In genomic region chr7:132464894-132465293, GRCm38 (mm10) we compare ENCODE assay signal across 27 mouse cellular contexts.
DNase-seq lines count a peak whose midpoint lies in the region; ATAC-seq and TF ChIP-seq lines count a peak whose summit lies in the region.
"Had no signal": no experiment of that assay in that cellular context is flagged by ENCODE, and none has a peak within 500 bp of the region (broad histone marks: within the 10 kb centered on the region; RNA-seq: fewer than 3 reads in every experiment).

No protein-coding gene starts in this region.

- no peak overlapping the region for H3K4me2 ChIP-seq in intestine, embryonic 16.5 days (ENCODE audit: low read depth, low read length)
- no peak overlapping the region for H3K4me2 ChIP-seq in intestine, postnatal 0 days (replicated peaks; ENCODE audit: low read depth)
- H3K4me2 ChIP-seq in lung, embryonic 14.5 days = no peak overlapping the region
- no peak overlapping the region for H3K4me2 ChIP-seq in lung, postnatal 0 days (replicated peaks; ENCODE audit: low read depth, low read length)
- H3K4me2 ChIP-seq: embryonic facial prominence, embryonic 13.5 days; embryonic facial prominence, embryonic 15.5 days; forebrain, embryonic 13.5 days; forebrain, embryonic 15.5 days had no signal

- peak; percentile 81 for TF ChIP-seq EP300 in lung, postnatal 0 days (IDR thresholded peaks at IDR 0.05)

- no peak overlapping the region for H3K9ac ChIP-seq in intestine, embryonic 16.5 days (ENCODE audit: low read depth, low read length)
- no peak overlapping the region for H3K9ac ChIP-seq in intestine, postnatal 0 days (ENCODE audit: low read depth, low read length)
- H3K9ac ChIP-seq in lung, embryonic 14.5 days = no peak overlapping the region
- no peak overlapping the region for H3K9ac ChIP-seq in lung, postnatal 0 days (replicated peaks; ENCODE audit: low read depth)
- H3K9ac ChIP-seq: embryonic facial prominence, embryonic 13.5 days; embryonic facial prominence, embryonic 15.5 days; forebrain, embryonic 13.5 days; forebrain, embryonic 15.5 days; forebrain, postnatal 0 days had no signal

- no peak for TF ChIP-seq CTCF in intestine, postnatal 0 days (IDR thresholded peaks at IDR 0.05; ENCODE audit: low read depth)
- TF ChIP-seq CTCF in lung, embryonic 14.5 days (IDR thresholded peaks at IDR 0.05; ENCODE audit: low read depth) = no peak
- TF ChIP-seq CTCF in lung, postnatal 0 days (IDR thresholded peaks at IDR 0.05) = 0 out of 2 replicates have a peak, but pooled peaks have one; percentile 4

- H3K27ac ChIP-seq in intestine, embryonic 16.5 days (ENCODE audit: low read length) = no peak overlapping the region
- no peak overlapping the region for H3K27ac ChIP-seq in intestine, postnatal 0 days (ENCODE audit: low read depth, low read length)
- no peak overlapping the region for H3K27ac ChIP-seq in lung, embryonic 14.5 days (ENCODE audit: low read depth)
- H3K27ac ChIP-seq in lung, postnatal 0 days (ENCODE audit: low read length) = no peak overlapping the region
- H3K27ac ChIP-seq: embryonic facial prominence, embryonic 13.5 days; embryonic facial prominence, embryonic 15.5 days; forebrain, embryonic 10.5 days; forebrain, embryonic 13.5 days; forebrain, embryonic 15.5 days had no signal

- no peaks in the 10 kb centered on the region for H3K4me1 ChIP-seq in intestine, embryonic 16.5 days (ENCODE audit: control insufficient read depth, insufficient read depth, low read length)
- H3K4me1 ChIP-seq in intestine, postnatal 0 days (replicated peaks; ENCODE audit: control insufficient read depth, insufficient read depth, low read length) = no peaks in the 10 kb centered on the region
- H3K4me1 ChIP-seq in lung, embryonic 14.5 days (ENCODE audit: insufficient read depth) = peaks cover 5% of the 10 kb centered on the region; the same call in 1 of the 2 replicates
- no peaks in the 10 kb centered on the region for H3K4me1 ChIP-seq in lung, postnatal 0 days (ENCODE audit: insufficient read depth, low read depth, low read length)
- H3K4me1 ChIP-seq: embryonic facial prominence, embryonic 15.5 days; forebrain, embryonic 10.5 days; forebrain, embryonic 13.5 days; forebrain, embryonic 15.5 days had no signal

- H3K36me3 ChIP-seq in intestine, embryonic 16.5 days (ENCODE audit: control insufficient read depth, insufficient read depth, low read length) = no peaks in the 10 kb centered on the region
- no peaks in the 10 kb centered on the region for H3K36me3 ChIP-seq in intestine, postnatal 0 days (ENCODE audit: control insufficient read depth, insufficient read depth)
- no peaks in the 10 kb centered on the region for H3K36me3 ChIP-seq in lung, embryonic 14.5 days (ENCODE audit: insufficient read depth)
- H3K36me3 ChIP-seq in lung, postnatal 0 days (ENCODE audit: insufficient read depth, low read length) = no peaks in the 10 kb centered on the region
- H3K36me3 ChIP-seq: embryonic facial prominence, embryonic 13.5 days; embryonic facial prominence, embryonic 15.5 days; forebrain, embryonic 10.5 days; forebrain, embryonic 15.5 days had no signal

- H3K27me3 ChIP-seq in intestine, embryonic 16.5 days (replicated peaks; ENCODE audit: control insufficient read depth, insufficient read depth, low read length) = no peaks in the 10 kb centered on the region
- H3K27me3 ChIP-seq in intestine, postnatal 0 days (replicated peaks; ENCODE audit: control insufficient read depth, insufficient read depth, low read length) = no peaks in the 10 kb centered on the region
- H3K27me3 ChIP-seq in lung, embryonic 14.5 days (ENCODE audit: insufficient read depth, low read length) = no peaks in the 10 kb centered on the region
- H3K27me3 ChIP-seq in lung, postnatal 0 days (replicated peaks; ENCODE audit: insufficient read depth, low read length) = no peaks in the 10 kb centered on the region
- H3K27me3 ChIP-seq: embryonic facial prominence, embryonic 15.5 days; forebrain, embryonic 13.5 days; forebrain, embryonic 15.5 days; Patski had no signal

- peak; percentile 58 for DNase-seq in lung, embryonic 14.5 days
- DNase-seq in lung, postnatal 4 days = no peak
- peak; percentile 72 for DNase-seq in lung, postnatal 0 days (ENCODE audit: low spot score)
- no peak for DNase-seq in lung, adult 18-20 months
- peak; percentile 47 for DNase-seq in brain, adult 2 months (ENCODE audit: low read depth, low spot score)
- DNase-seq in kidney, postnatal 10 days = no peak
- DNase-seq: adrenal gland, adult 8-10 months; adrenal gland, postnatal 14 days; adrenal gland, postnatal 36 days; cerebellum, adult 11 months; cerebellum, adult 18-20 months; cerebellum, adult 8-10 months; cerebellum, adult 9-11 months; cerebellum, postnatal 14 days; cerebellum, postnatal 36 days; embryo, embryonic 11 days; forebrain, postnatal 0 days had no signal

- WGBS in intestine, embryonic 16.5 days = 48% methylated on average over 1 of the region's 1 CpGs
- 53% methylated on average over 1 of the region's 1 CpGs for WGBS in intestine, postnatal 0 days
- 46% methylated on average over 1 of the region's 1 CpGs for WGBS in lung, embryonic 14.5 days
- 56% methylated on average over 1 of the region's 1 CpGs for WGBS in lung, postnatal 0 days

- ATAC-seq in intestine, embryonic 16.5 days = 0 out of 2 replicates have a peak, but pooled peaks have one; percentile 16
- no peak for ATAC-seq in intestine, postnatal 0 days
- peak; percentile 33; the same call in 1 of the 2 replicates for ATAC-seq in lung, embryonic 14.5 days (ENCODE audit: insufficient read depth)
- ATAC-seq in lung, postnatal 0 days = peak; percentile 71
- ATAC-seq: activated CD4-positive, CD25-positive, alpha-beta regulatory T cell, adult 4 months; forebrain, embryonic 13.5 days; forebrain, embryonic 15.5 days; forebrain, postnatal 0 days; Patski had no signal

- H3K4me3 ChIP-seq in intestine, embryonic 16.5 days (ENCODE audit: low read length) = no peak overlapping the region
- no peak overlapping the region for H3K4me3 ChIP-seq in intestine, postnatal 0 days (ENCODE audit: low read depth, low read length)
- no peak overlapping the region for H3K4me3 ChIP-seq in lung, embryonic 14.5 days (ENCODE audit: low read depth, low read length)
- H3K4me3 ChIP-seq in lung, postnatal 0 days (ENCODE audit: low read depth, low read length) = no peak overlapping the region
- H3K4me3 ChIP-seq: embryonic facial prominence, embryonic 13.5 days; embryonic facial prominence, embryonic 15.5 days; erythroblast, embryonic 14.5 days; forebrain, embryonic 10.5 days; forebrain, embryonic 13.5 days; forebrain, embryonic 15.5 days had no signal

- H3K9me3 ChIP-seq in intestine, embryonic 16.5 days (ENCODE audit: control insufficient read depth, low read length) = no peaks in the 10 kb centered on the region
- H3K9me3 ChIP-seq in intestine, postnatal 0 days (ENCODE audit: control insufficient read depth) = no peaks in the 10 kb centered on the region
- no peaks in the 10 kb centered on the region for H3K9me3 ChIP-seq in lung, embryonic 14.5 days (ENCODE audit: low read depth, low read length)
- H3K9me3 ChIP-seq in lung, postnatal 0 days (ENCODE audit: low read length) = no peaks in the 10 kb centered on the region
- H3K9me3 ChIP-seq: embryonic facial prominence, embryonic 13.5 days; embryonic facial prominence, embryonic 15.5 days; forebrain, embryonic 10.5 days; forebrain, embryonic 13.5 days; forebrain, embryonic 15.5 days had no signal

Comparison
In these comparisons a context has a peak if more than half of its experiments do, and no peak if none do; other contexts are left out.
1. DNase-seq: peak in lung, embryonic 14.5 days (single experiment), lung, postnatal 0 days (single experiment) and brain, adult 2 months (single experiment); none in lung, postnatal 4 days (0 of 2), lung, adult 18-20 months (0 of 2) and kidney, postnatal 10 days (single experiment).